Mouse (Mus musculus) CH12F3 (cell line): ENCODE measurements around the gene Ctnnbl1.

ENCODE experiments used
- in situ Hi-C: fragments of 300-500 bp; cut with MboI; formaldehyde crosslinking; loops from 2 replicates; pipeline ENCODE4 v1.14.3; 2020; ENCODE audit warnings: low sequenced_read_pairs

Ctnnbl1 gene

DNA sequence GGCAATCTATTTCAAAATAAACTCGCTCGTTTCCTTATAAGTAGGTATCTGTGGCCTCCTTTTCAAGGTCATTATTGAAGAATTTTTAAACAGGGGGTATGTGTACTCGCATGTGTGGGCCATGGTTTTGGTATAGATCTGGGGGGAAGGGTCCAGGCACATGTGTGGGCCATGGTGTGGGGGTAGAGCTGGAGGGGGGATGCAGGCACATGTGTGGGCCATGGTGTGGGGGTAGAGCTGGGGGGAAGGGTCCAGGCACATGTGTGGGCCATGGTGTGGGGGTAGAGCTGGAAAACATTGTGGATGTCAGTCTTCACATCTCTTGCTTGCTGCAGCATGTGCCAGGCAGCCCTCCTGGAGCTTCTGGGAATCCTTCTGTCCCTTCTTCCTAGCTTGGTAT is 129.9 kb downstream of the Ctnnbl1 start:
- in situ Hi-C loops: no loop called here

DNA sequence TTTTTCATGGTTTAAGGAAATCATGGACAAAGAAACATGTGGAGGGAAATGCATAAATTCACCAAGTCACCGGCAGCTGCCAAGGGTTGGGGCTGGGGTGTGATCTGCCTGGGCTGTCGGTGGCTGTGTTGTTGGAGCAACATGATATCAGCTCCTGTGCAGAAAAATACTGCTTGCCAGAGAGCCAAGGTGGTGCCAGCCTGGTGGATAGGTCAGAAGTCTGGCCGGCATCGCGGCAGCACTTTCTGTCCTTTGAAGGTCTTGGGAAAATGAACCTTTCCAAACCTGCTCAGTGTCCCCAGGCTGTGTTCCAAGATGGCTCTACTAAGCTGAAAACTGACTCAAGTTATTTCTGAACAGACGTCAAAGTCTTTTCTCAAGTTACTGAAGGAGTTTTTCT is 133.0 kb downstream of the Ctnnbl1 start:
- in situ Hi-C loops: no loop called here

DNA sequence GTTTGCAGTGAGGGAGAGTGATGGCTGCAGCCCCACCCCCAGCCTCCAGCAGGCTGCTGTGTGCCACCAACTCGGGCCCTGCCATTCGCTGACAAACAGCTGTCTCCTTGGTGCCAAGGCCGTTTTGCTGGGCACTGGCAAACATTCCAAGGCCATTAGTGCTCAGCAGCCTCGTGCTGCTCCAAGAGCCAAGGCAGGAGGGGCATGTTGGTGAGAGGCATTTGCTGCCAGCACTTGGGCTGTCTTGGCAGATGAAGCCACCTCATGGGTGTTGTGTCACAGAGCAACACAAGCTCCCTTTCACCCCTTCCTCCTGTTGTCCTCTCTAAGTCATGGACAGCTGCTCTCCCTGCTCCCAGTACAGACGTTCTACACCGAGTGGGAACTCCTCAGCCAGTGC is 136.0 kb downstream of the Ctnnbl1 start:
- in situ Hi-C loops: no loop called here

DNA sequence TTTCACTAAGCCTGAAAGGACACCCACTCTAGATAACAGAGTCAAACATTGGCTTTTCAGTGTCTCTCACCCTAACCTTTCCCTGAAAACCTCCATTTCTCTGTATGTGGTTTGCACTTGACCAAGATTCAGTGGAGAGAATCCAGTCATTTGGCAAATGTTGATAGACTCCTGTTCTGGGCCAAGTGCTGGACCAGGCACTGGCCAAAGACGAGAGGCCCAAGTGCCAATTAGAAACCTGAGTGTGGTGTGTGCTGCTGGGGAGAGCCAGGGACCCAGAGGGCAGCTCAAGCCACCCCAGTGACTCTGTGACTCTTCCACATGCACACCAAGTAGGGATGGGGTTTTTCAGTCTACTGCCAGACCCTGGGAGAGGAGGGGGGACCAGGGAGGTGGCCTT is 136.5 kb downstream of the Ctnnbl1 start:
- in situ Hi-C loops: no loop called here

- in situ Hi-C loops: no loop called here
Measured at GRCm38 (mm10) chr2:157875111-157875510, 137.9 kb downstream of the Ctnnbl1 start.

DNA sequence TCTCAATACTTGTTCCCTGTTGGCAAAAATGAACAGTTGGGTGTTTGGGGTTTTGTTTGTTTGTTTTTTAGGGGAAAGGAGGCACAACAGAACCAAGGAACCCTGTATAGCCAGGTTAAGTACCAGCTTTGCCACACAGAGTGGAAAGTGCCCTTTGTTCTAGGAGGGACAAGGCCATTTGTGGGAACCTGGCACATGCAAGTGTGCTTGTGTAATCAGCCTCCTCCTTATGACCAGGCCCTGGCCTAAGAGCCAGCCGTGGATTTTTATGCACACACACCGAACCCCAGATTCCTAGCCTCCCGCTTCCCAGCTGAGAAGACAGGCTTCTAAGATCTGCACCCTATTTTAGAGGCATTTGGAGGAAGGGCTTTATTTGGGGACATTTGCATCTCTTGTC is 140.2 kb downstream of the Ctnnbl1 start:
- in situ Hi-C loops: no loop called here

DNA sequence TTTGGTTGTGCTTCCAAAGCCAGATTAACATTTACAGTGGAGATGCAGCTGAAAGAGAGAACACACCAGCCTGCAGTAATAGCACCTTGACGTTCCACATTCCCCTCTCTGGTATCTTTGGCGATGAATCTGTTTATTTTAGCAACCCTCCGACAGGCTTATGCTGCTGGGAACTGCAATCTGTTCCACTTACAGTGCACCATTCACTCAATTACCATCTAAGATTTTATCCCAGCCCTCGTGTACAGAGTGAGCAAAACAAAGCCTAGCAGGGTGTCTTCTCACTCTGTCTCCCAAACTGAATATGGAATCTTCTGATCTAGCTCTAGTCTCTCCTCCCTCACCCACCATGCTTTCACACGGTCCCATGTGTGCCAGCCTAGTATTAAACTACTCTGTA is 140.8 kb downstream of the Ctnnbl1 start:
- in situ Hi-C loops: no loop called here

- in situ Hi-C loops: no loop called here
Measured at GRCm38 (mm10) chr2:157881939-157882338, 144.7 kb downstream of the Ctnnbl1 start.

DNA sequence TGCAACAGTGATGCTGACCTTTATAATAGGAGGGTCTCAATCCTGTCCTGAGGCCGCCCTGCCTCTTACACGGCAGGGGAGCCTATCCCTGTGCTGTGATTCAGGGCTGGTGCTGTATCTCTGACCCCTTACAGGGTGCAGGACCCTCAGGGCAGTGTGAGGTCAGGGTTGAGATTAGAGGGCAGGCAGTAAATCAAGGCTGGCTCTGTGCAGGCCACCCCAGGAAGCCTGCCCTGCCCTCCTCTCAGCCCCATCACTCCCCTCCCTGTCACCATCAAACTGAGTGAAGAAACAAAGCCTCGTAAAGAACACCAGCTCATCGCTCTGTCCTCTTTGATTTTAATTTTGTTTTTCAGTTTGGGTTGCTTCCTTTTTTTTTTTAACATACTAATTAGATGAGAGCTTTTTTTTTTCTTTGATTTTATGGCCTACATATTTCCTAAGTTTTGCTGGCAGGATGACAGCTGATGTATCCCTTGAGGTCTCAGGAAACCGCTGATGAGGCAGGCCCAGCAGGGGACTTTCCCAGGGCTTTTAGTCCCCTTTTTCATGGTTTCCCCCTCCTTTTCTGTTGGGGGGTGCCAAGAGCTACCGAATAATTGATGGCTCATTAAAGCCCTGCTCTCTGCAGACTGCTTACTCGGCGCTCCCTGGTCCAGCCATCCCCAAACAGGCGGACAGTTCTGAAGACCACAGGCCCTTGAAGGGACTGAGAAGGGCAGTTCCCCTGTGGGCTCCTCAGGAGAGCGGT is 150.2 kb downstream of the Ctnnbl1 start:
- in situ Hi-C loops: no loop called here

GRCm38 (mm10) chr2:157891166-157891565 is 154.0 kb downstream of the Ctnnbl1 start:
- in situ Hi-C loops: no loop called here

- in situ Hi-C loops: no loop called here
Measured at GRCm38 (mm10) chr2:157897131-157897530, 159.9 kb downstream of the Ctnnbl1 start.

GRCm38 (mm10) chr2:157913204-157913636 is 176.0 kb downstream of the Ctnnbl1 start:
- in situ Hi-C loops: no loop called here

DNA sequence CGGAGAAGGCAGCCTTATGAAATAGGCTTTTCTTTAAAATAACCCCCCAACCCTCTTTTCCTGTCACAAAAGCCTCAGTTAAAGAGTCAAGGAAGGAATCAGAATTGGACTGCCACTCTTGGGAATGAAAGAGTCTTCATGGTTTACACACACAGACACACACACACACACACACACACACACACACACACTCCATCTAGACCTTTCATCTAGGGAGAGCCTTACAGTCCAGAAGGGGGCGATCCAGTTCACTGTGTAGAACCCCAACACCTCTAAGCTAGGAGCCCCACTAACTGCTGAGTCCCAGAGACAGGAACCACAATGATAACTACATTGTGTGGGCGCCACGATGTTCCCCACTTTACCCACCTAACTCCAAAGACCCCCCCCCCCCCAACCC is 176.5 kb downstream of the Ctnnbl1 start:
- in situ Hi-C loops: no loop called here

GRCm38 (mm10) chr2:157914105-157914764 is 177.0 kb downstream of the Ctnnbl1 start, which contains the start of gene Vstm2l:
Gene Vstm2l (plus strand): TSS chr2:157914653.
- in situ Hi-C loops: no loop called here

DNA sequence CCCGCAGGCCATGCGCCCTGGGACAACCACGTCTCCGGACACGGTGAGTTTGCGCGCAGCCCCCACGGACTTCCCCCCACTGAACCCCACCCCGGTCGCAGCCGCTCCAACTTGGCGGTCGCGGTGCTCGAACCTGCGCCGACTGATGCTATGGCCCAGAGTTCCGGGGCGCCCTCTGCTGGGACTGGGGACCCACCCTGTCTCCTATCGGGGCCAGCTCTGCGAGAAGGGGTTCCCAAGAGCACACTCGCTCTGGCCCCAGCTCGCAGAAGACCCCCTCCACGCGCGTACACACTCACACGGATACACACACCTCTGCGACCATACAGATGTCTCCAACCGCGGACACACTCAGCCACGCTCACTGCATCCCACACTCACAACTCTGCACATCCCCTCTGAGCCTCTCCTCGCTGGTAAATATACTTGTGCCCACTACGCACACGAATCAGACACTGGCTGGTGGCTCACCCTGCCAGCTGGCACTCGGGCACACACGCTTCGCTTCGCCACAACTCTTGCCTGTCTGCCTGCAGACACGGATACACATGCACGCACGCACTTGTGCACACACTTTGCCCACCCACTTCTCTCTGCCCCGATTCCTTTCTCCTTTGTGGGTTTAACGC is 177.8 kb downstream of the Ctnnbl1 start:
- in situ Hi-C loops: no loop called here

DNA sequence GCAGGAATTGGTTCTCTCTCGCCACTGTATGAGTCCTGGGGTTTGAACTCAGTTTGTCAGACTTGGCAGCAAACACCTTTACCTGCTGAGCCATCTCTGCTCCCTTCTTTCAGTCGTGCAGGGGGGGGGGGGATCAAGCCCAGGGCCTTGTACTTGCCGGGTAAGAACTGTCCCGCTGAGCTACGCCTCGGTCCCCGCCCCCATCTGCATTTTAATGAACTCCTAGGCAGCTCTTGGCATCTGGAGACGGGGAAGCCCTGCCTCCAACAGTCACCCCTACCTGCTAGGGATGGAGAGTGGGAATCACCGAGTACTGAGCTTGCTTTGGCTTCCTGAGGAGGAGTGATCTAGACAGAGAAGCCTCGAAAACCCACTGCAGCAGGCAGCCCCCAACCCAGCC is 181.3 kb downstream of the Ctnnbl1 start:
- in situ Hi-C loops: no loop called here

- in situ Hi-C loops: no loop called here
Measured at GRCm38 (mm10) chr2:157921551-157921950, 184.3 kb downstream of the Ctnnbl1 start.

DNA sequence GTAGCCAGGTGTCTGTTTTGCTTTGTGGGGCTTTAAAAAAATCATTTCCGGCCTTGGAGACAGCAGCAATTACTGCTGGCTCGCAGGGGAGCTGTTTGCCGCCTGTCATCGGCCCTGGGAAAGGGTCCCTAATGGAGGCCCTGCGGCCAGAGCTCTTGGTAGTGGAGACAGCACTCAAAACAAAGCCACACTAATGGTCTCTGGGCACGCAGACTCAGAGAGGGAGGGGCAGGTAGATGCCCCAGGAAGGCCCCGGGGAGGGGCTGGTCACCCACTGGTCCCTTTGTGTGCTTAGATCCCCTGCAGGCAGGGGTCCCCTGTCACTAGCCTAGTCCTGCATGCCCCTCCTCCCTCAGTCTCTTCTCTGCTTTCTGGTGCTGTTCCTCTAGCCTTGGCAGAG is 186.2 kb downstream of the Ctnnbl1 start:
- in situ Hi-C loops: no loop called here

- in situ Hi-C loops: no loop called here
Measured at GRCm38 (mm10) chr2:157924504-157924903, 187.3 kb downstream of the Ctnnbl1 start.

DNA sequence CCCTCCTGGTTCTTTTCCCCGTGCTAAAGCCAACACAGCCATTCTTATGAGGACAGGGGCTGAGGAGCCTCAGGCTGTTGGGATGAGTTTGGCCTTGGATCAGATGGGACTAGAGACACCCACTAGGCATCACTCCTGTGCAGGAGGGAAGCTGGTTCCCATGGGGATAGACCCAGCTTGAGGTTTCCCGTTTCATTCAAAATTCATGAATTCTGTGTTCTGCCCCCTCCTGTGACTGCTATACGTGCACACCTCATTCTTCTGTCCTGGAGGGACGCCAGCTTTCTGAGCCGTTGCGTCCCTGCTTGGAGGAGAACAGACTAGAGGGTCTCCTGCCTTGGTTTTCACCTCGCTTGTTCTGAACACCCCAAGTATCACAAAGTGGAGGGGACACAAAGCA is 189.3 kb downstream of the Ctnnbl1 start:
- in situ Hi-C loops: no loop called here

GRCm38 (mm10) chr2:157926927-157927326 is 189.7 kb downstream of the Ctnnbl1 start:
- in situ Hi-C loops: no loop called here

DNA sequence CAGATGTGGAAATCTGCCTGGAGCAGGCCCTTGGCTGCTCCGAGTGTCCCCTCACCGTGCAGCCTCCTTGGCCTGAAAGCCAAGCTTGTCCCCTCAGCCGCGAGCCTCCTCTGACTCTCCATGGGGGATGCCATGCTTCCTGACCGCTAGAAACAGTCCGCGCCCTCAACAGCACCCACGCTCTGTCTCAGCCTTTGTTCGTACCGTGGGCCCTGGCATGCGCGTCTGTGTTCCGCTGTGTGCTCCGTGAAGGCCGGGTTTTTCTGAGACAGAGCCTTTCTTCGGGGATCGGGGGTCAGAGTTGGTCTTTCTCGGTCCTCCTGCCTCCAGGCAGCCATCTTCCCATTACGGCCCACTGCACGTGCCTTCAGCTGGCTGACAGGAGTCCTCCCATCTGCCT is 190.2 kb downstream of the Ctnnbl1 start:
- in situ Hi-C loops: no loop called here
